Mouse (Mus musculus): ENCODE measurements at regions not wholly inside any gene's neighbourhood (a gene's known extent, or its start where the extent isn't known, plus 50 kb on each side); places are given as distances from the start of the nearest gene placed in this dataset.

GRCm38 (mm10) chr6:66465137-66465853, 69.9 kb upstream of the Mad2l1 start:
- peak overlapping the region; percentile 7; the same call in 1 of the 2 replicates for H3K27ac ChIP-seq (ENCODE audit: low read depth, low read length)
- 64% methylated on average over 11 of the region's 11 CpGs for WGBS
- ATAC-seq (ENCODE audit: low FRiP score) = peak; percentile 50
- H3K4me3 ChIP-seq (ENCODE audit: low read depth, low read length) = no peak overlapping the region
- peak; percentile 85 for DNase-seq (ENCODE audit: low spot score, missing footprints)
- no peak overlapping the region for H3K4me2 ChIP-seq
- H3K9ac ChIP-seq (ENCODE audit: low read length) = no peak overlapping the region
- H3K9me3 ChIP-seq (ENCODE audit: control insufficient read depth, low read length) = no peaks in the 10 kb centered on the region
- H3K4me1 ChIP-seq (ENCODE audit: control insufficient read depth, insufficient read depth, low read length) = peaks cover 5% of the 10 kb centered on the region
- no peaks in the 10 kb centered on the region for H3K36me3 ChIP-seq (ENCODE audit: control insufficient read depth, insufficient read depth, low read length)
- H3K27me3 ChIP-seq (ENCODE audit: control insufficient read depth, insufficient read depth, low read length) = no peaks in the 10 kb centered on the region

- Histone ChIP-seq H3K4me2 (no peak overlapping the region), H3K4me1 (ENCODE audit: control insufficient read depth, insufficient read depth, low read length) (peaks cover 5% of the 10 kb centered on the region), H3K4me3 (ENCODE audit: low read depth, low read length) (no peak overlapping the region), H3K27me3 (ENCODE audit: control insufficient read depth, insufficient read depth, low read length) (no peaks in the 10 kb centered on the region), H3K36me3 (ENCODE audit: control insufficient read depth, insufficient read depth, low read length) (no peaks in the 10 kb centered on the region), H3K27ac (ENCODE audit: low read depth, low read length) (no peak overlapping the region), H3K9ac (ENCODE audit: low read length) (no peak overlapping the region), H3K9me3 (ENCODE audit: control insufficient read depth, low read length) (no peaks in the 10 kb centered on the region)
- ATAC-seq (ENCODE audit: low FRiP score) = no peak
- DNase-seq (ENCODE audit: low spot score, missing footprints) = peak; percentile 91
- 39% methylated on average over 3 of the region's 3 CpGs for WGBS
These were observed 68.4 kb upstream of the Mad2l1 start for GRCm38 (mm10) chr6:66466757-66467156.

GRCm38 (mm10) chr6:66470627-66471249, 64.5 kb upstream of the Mad2l1 start:
- no peak overlapping the region for H3K4me2 ChIP-seq
- no peaks in the 10 kb centered on the region for H3K27me3 ChIP-seq (ENCODE audit: control insufficient read depth, insufficient read depth, low read length)
- 0 out of 2 replicates have a peak, but pooled peaks have one; percentile 22 for ATAC-seq (ENCODE audit: low FRiP score)
- H3K36me3 ChIP-seq (ENCODE audit: control insufficient read depth, insufficient read depth, low read length) = no peaks in the 10 kb centered on the region
- 90% methylated on average over 4 of the region's 4 CpGs for WGBS
- H3K9me3 ChIP-seq (ENCODE audit: control insufficient read depth, low read length) = no peaks in the 10 kb centered on the region
- H3K9ac ChIP-seq (ENCODE audit: low read length) = no peak overlapping the region
- no peak overlapping the region for H3K4me3 ChIP-seq (ENCODE audit: low read depth, low read length)
- no peak overlapping the region for H3K27ac ChIP-seq (ENCODE audit: low read depth, low read length)
- no peaks in the 10 kb centered on the region for H3K4me1 ChIP-seq (ENCODE audit: control insufficient read depth, insufficient read depth, low read length)
- no peak for DNase-seq (ENCODE audit: low spot score, missing footprints)

GRCm38 (mm10) chr6:66471786-66472185, 63.4 kb upstream of the Mad2l1 start:
- WGBS = 75% methylated on average over 3 of the region's 3 CpGs
- Histone ChIP-seq H3K27me3 (ENCODE audit: control insufficient read depth, insufficient read depth, low read length) (no peaks in the 10 kb centered on the region), H3K36me3 (ENCODE audit: control insufficient read depth, insufficient read depth, low read length) (no peaks in the 10 kb centered on the region), H3K4me1 (ENCODE audit: control insufficient read depth, insufficient read depth, low read length) (no peaks in the 10 kb centered on the region), H3K9ac (ENCODE audit: low read length) (no peak overlapping the region), H3K27ac (ENCODE audit: low read depth, low read length) (no peak overlapping the region), H3K4me3 (ENCODE audit: low read depth, low read length) (no peak overlapping the region), H3K4me2 (no peak overlapping the region), H3K9me3 (ENCODE audit: control insufficient read depth, low read length) (no peaks in the 10 kb centered on the region)
- DNase-seq (ENCODE audit: low spot score, missing footprints) = no peak
- ATAC-seq (ENCODE audit: low FRiP score) = no peak

- H3K9me3 ChIP-seq (ENCODE audit: control insufficient read depth, low read length) = no peaks in the 10 kb centered on the region
- H3K9ac ChIP-seq (ENCODE audit: low read length) = no peak overlapping the region
- DNase-seq (ENCODE audit: low spot score, missing footprints) (no peak), ATAC-seq (ENCODE audit: low FRiP score) (no peak)
- no peaks in the 10 kb centered on the region for H3K36me3 ChIP-seq (ENCODE audit: control insufficient read depth, insufficient read depth, low read length)
- H3K27me3 ChIP-seq (ENCODE audit: control insufficient read depth, insufficient read depth, low read length) = no peaks in the 10 kb centered on the region
- no peaks in the 10 kb centered on the region for H3K4me1 ChIP-seq (ENCODE audit: control insufficient read depth, insufficient read depth, low read length)
- no peak overlapping the region for H3K27ac ChIP-seq (ENCODE audit: low read depth, low read length)
- no peak overlapping the region for H3K4me2 ChIP-seq
- WGBS = 88% methylated on average over 4 of the region's 4 CpGs
- H3K4me3 ChIP-seq (ENCODE audit: low read depth, low read length) = no peak overlapping the region
These were observed 62.5 kb upstream of the Mad2l1 start for GRCm38 (mm10) chr6:66472697-66473096.

GRCm38 (mm10) chr6:66477575-66477974, 57.6 kb upstream of the Mad2l1 start:
- Histone ChIP-seq H3K9ac (ENCODE audit: low read length) (no peak overlapping the region), H3K36me3 (ENCODE audit: control insufficient read depth, insufficient read depth, low read length) (no peaks in the 10 kb centered on the region), H3K27me3 (ENCODE audit: control insufficient read depth, insufficient read depth, low read length) (no peaks in the 10 kb centered on the region), H3K4me3 (ENCODE audit: low read depth, low read length) (no peak overlapping the region), H3K27ac (ENCODE audit: low read depth, low read length) (no peak overlapping the region), H3K4me1 (ENCODE audit: control insufficient read depth, insufficient read depth, low read length) (no peaks in the 10 kb centered on the region), H3K4me2 (no peak overlapping the region), H3K9me3 (ENCODE audit: control insufficient read depth, low read length) (no peaks in the 10 kb centered on the region)
- DNase-seq (ENCODE audit: low spot score, missing footprints) (peak; percentile 72), ATAC-seq (ENCODE audit: low FRiP score) (no peak)
- 59% methylated on average over 5 of the region's 5 CpGs for WGBS

- ATAC-seq (ENCODE audit: low FRiP score) (no peak), DNase-seq (ENCODE audit: low spot score, missing footprints) (peak; percentile 60)
- Histone ChIP-seq H3K9ac (ENCODE audit: low read length) (no peak overlapping the region), H3K27ac (ENCODE audit: low read depth, low read length) (no peak overlapping the region), H3K4me2 (no peak overlapping the region), H3K4me1 (ENCODE audit: control insufficient read depth, insufficient read depth, low read length) (no peaks in the 10 kb centered on the region), H3K36me3 (ENCODE audit: control insufficient read depth, insufficient read depth, low read length) (no peaks in the 10 kb centered on the region), H3K9me3 (ENCODE audit: control insufficient read depth, low read length) (no peaks in the 10 kb centered on the region), H3K4me3 (ENCODE audit: low read depth, low read length) (no peak overlapping the region), H3K27me3 (ENCODE audit: control insufficient read depth, insufficient read depth, low read length) (no peaks in the 10 kb centered on the region)
- WGBS = 72% methylated on average over 4 of the region's 4 CpGs
These were observed 56.7 kb upstream of the Mad2l1 start for GRCm38 (mm10) chr6:66478326-66478964.

GRCm38 (mm10) chr6:66479576-66479975, 55.6 kb upstream of the Mad2l1 start:
- Histone ChIP-seq H3K27me3 (ENCODE audit: control insufficient read depth, insufficient read depth, low read length) (no peaks in the 10 kb centered on the region), H3K4me2 (no peak overlapping the region), H3K9me3 (ENCODE audit: control insufficient read depth, low read length) (no peaks in the 10 kb centered on the region), H3K36me3 (ENCODE audit: control insufficient read depth, insufficient read depth, low read length) (no peaks in the 10 kb centered on the region), H3K4me3 (ENCODE audit: low read depth, low read length) (no peak overlapping the region), H3K9ac (ENCODE audit: low read length) (no peak overlapping the region), H3K4me1 (ENCODE audit: control insufficient read depth, insufficient read depth, low read length) (no peaks in the 10 kb centered on the region), H3K27ac (ENCODE audit: low read depth, low read length) (no peak overlapping the region)
- 83% methylated on average over 5 of the region's 5 CpGs for WGBS
- DNase-seq (ENCODE audit: low spot score, missing footprints) = peak; percentile 69
- ATAC-seq (ENCODE audit: low FRiP score) = no peak

- no peak overlapping the region for H3K27ac ChIP-seq (ENCODE audit: low read depth, low read length)
- no peak overlapping the region for H3K9ac ChIP-seq (ENCODE audit: low read length)
- no peaks in the 10 kb centered on the region for H3K4me1 ChIP-seq (ENCODE audit: control insufficient read depth, insufficient read depth, low read length)
- no peaks in the 10 kb centered on the region for H3K27me3 ChIP-seq (ENCODE audit: control insufficient read depth, insufficient read depth, low read length)
- DNase-seq (ENCODE audit: low spot score, missing footprints) (peak; percentile 65), ATAC-seq (ENCODE audit: low FRiP score) (no peak)
- H3K4me3 ChIP-seq (ENCODE audit: low read depth, low read length) = no peak overlapping the region
- no peak overlapping the region for H3K4me2 ChIP-seq
- 66% methylated on average over 2 of the region's 2 CpGs for WGBS
- no peaks in the 10 kb centered on the region for H3K9me3 ChIP-seq (ENCODE audit: control insufficient read depth, low read length)
- H3K36me3 ChIP-seq (ENCODE audit: control insufficient read depth, insufficient read depth, low read length) = no peaks in the 10 kb centered on the region
These were observed 55.0 kb upstream of the Mad2l1 start for GRCm38 (mm10) chr6:66480207-66480606.
